Mouse (Mus musculus) heart, embryonic 16.5 days (tissue): ENCODE results near the gene Chtop. TPM values are rescaled to one million over a fixed set of nuclear protein-coding genes. Genes with fewer than 3 reads are reported as not detected.

Source experiments
- ATAC-seq: fragments of 200-750 bp; cut with Nextera tagmentation; replicated peaks from 2 replicates; pipeline ENCODE4 v1.8.0; 2017; ENCODE audit warnings: moderate number of reproducible peaks; ENCODE audit not compliant: insufficient read depth, low FRiP score; ENCODE audit errors: extremely low read depth
- H3K27ac ChIP-seq: fragments of 300-500 bp; sonication (generic); 2 replicates; pipeline ENCODE4 v1.5.1; 2014; ENCODE audit warnings: mild to moderate bottlenecking, low read length, control low read depth, moderate library complexity
- H3K27me3 ChIP-seq: fragments of 300-500 bp; sonication (generic); 2 replicates; pipeline ENCODE4 v1.6.1; 2014; ENCODE audit warnings: low read length, mixed read lengths; ENCODE audit not compliant: control insufficient read depth, insufficient read depth
- H3K36me3 ChIP-seq: fragments of 300-500 bp; sonication (generic); 2 replicates; pipeline ENCODE4 v1.6.1; 2014; ENCODE audit not compliant: control insufficient read depth, insufficient read depth
- H3K4me1 ChIP-seq: fragments of 300-500 bp; sonication (generic); 2 replicates; pipeline ENCODE4 v1.6.1; 2014; ENCODE audit warnings: low read length, mixed read lengths; ENCODE audit not compliant: control insufficient read depth, insufficient read depth
- H3K4me2 ChIP-seq: fragments of 300-500 bp; sonication (generic); 2 replicates; pipeline ENCODE4 v1.6.1; 2014; ENCODE audit warnings: low read depth, mild to moderate bottlenecking, control low read depth, low read length
- H3K4me3 ChIP-seq: fragments of 300-500 bp; sonication (generic); 2 replicates; pipeline ENCODE4 v1.5.1; 2014; ENCODE audit warnings: mild to moderate bottlenecking, control low read depth, low read length
- H3K9ac ChIP-seq: fragments of 300-500 bp; sonication (generic); 2 replicates; pipeline ENCODE4 v1.6.1; 2014; ENCODE audit warnings: low read length, control low read depth
- H3K9me3 ChIP-seq: fragments of 300-500 bp; sonication (generic); replicated peaks from 2 replicates; pipeline ENCODE4 v1.6.1; 2016; ENCODE audit warnings: low read length; ENCODE audit not compliant: control insufficient read depth
- WGBS: fragments of 180-500 bp; shearing (Covaris S2); extraction: QIAGEN DNeasy Blood & Tissue Kit; methylation state at CpG from one replicate; pipeline ENCODE4 v1.1.7; 2014; 5-methylcytosine and 5-hydroxymethylcytosine counted together
- polyA plus RNA-seq: library from polyadenylated mRNA; unstranded; fragments of >200 nt; fragmentation: Nextera tagmentation; extraction: Ambion mirVana; gene quantifications from 2 replicates; pipeline ENCODE4 v1.2.1, GENCODE M21; 2015

Gene Chtop
- polyA plus RNA-seq, 1 experiment from 2014 or later = 95.6 TPM

- Histone ChIP-seq H3K27me3 (no peaks in the 10 kb centered on the region), H3K4me2 (no peak overlapping the region), H3K9me3 (no peaks in the 10 kb centered on the region), H3K4me1 (peaks cover 10% of the 10 kb centered on the region), H3K36me3 (peaks cover 42% of the 10 kb centered on the region), H3K9ac (no peak overlapping the region), H3K27ac (no peak overlapping the region), H3K4me3 (no peak overlapping the region)
- ATAC-seq = no peak
- 82% methylated on average over 4 of the region's 4 CpGs for WGBS
These were observed 5.9 kb downstream of the Chtop start for GRCm38 (mm10) chr3:90503444-90503843.

GRCm38 (mm10) chr3:90497597-90497996 is 11.7 kb downstream of the Chtop start:
- H3K4me2 ChIP-seq = no peak overlapping the region
- H3K36me3 ChIP-seq = peaks cover 41% of the 10 kb centered on the region
- no peak overlapping the region for H3K9ac ChIP-seq
- H3K9me3 ChIP-seq = no peaks in the 10 kb centered on the region
- no peak overlapping the region for H3K4me3 ChIP-seq
- H3K4me1 ChIP-seq = no peaks in the 10 kb centered on the region
- no peaks in the 10 kb centered on the region for H3K27me3 ChIP-seq
- no peak overlapping the region for H3K27ac ChIP-seq
- no peak for ATAC-seq

DNA sequence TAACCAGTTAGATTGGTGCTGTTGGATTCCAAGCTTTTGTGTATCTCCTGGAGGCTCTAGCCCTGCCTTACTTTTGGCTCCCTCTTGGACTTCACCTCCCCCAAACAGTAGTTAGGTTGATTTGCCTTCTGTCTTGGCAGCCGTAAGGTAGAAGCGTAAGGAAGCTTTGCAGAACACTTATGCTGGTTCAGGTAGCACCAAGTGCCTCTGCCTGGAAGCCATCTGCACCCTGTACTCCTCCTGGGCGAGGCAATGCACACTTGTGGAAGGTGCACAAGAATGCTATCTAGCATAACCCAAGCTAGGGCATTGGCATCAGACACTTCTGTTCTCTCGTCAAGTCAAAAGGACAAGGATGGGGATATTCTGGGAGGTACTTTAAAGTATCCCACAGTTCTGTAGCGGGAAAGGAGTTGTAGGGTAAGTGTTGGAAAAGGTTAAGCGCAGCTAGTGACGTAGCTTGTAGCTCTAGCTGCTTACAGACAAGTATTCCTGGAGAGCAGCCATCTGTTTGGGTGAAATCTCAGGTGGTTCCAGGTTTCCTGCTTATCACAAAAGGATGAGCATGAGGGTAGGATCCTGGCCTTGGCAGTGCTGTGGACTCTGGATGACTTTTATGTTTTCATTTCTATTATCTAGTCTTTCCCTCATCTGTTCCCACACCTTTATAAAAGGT is 13.3 kb downstream of the Chtop start:
- no peak for ATAC-seq
- Histone ChIP-seq H3K4me3 (no peak overlapping the region), H3K4me2 (no peak overlapping the region), H3K9ac (no peak overlapping the region), H3K27ac (no peak overlapping the region), H3K9me3 (no peaks in the 10 kb centered on the region), H3K36me3 (peaks cover 30% of the 10 kb centered on the region), H3K4me1 (no peaks in the 10 kb centered on the region), H3K27me3 (no peaks in the 10 kb centered on the region)
- 80% methylated on average over 7 of the region's 7 CpGs for WGBS

DNA sequence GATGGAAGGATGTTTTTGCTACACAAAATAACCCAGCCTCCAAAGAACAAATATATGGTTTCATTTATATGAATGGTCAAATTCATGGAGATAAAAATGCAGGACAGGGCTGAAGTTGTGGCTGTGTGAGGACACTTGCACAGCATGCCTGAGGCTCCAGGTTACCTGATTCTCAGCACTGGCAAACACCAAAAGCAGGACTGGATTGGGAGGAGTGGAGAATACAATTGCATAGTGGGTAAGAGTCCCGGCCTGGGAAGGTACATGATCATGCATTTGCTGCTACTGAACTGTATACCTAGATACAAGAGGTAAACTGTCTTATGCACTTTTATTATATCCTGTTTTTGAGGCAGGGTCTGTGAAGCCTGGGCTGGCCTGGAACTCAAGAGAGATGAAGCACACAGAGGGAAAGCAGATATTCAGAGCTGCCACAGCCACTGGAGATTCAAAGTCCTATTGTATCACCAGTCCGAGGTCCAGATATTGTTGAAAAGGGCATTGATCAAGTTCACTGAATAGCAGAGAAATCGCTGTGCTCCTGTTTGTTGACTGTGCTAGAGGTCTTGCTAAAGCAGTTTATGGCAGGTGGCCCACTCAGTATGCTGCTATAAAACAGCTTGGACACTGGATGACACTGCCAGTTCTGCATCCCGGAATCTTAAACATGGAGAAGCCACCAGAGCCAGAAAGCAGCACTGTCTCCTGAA is 15.3 kb downstream of the Chtop start:
- Histone ChIP-seq H3K4me3 (no peak overlapping the region), H3K27me3 (no peaks in the 10 kb centered on the region), H3K4me1 (peaks cover 5% of the 10 kb centered on the region), H3K9me3 (no peaks in the 10 kb centered on the region), H3K27ac (no peak overlapping the region), H3K36me3 (peaks cover 24% of the 10 kb centered on the region), H3K4me2 (no peak overlapping the region), H3K9ac (no peak overlapping the region)
- ATAC-seq = no peak
- WGBS = 68% methylated on average over 4 of the region's 4 CpGs

GRCm38 (mm10) chr3:90491350-90491749 is 17.9 kb downstream of the Chtop start:
- peaks cover 20% of the 10 kb centered on the region for H3K36me3 ChIP-seq
- WGBS = 45% methylated on average over 2 of the region's 2 CpGs
- no peak overlapping the region for H3K9ac ChIP-seq
- peaks cover 5% of the 10 kb centered on the region for H3K4me1 ChIP-seq
- no peak overlapping the region for H3K4me3 ChIP-seq
- no peak overlapping the region for H3K27ac ChIP-seq
- H3K9me3 ChIP-seq = no peaks in the 10 kb centered on the region
- no peak overlapping the region for H3K4me2 ChIP-seq
- no peaks in the 10 kb centered on the region for H3K27me3 ChIP-seq
- no peak for ATAC-seq

DNA sequence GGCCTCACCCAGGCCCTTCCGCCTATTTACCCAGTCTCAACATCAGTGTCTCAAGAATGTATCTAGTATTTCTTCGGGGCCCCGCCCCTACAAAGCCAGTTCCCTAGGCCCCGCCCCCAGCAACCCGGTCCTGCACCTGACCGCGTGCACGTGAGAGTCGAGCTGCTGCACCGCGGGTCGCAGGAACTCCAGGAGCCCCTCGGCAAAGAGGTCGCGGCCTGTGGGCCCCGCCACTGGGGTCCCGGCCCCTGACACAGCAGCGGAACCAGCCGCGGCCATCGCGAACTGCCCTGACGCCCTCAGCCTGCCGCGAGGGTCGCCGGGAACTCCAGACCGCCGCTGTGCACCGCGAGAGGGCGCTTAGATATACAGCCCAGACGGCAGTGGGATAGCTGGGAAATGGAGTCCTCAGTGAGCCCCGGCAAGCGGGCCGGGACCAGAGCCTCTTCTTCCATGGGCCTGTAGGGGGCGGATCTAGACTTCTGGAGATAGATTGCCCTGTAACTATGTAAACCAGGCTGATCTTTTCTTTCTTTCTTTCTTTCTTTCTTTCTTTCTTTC is 18.5 kb downstream of the Chtop start, which contains the start of gene Snapin:
Snapin (minus strand) TSS at position 338 of the 561 bp plus-strand sequence.
- peak within 1 kb of the TSS; percentile 66 for H3K4me2 ChIP-seq
- under 1% methylated on average over 37 of the region's 37 CpGs for WGBS
- H3K9ac ChIP-seq = peak within 1 kb of the TSS; percentile 89
- no peaks in the 10 kb centered on the region for H3K9me3 ChIP-seq
- H3K36me3 ChIP-seq = peaks cover 25% of the 10 kb centered on the region
- H3K27me3 ChIP-seq = no peaks in the 10 kb centered on the region
- peak within 1 kb of the TSS; percentile 85 for H3K4me3 ChIP-seq
- peaks cover 5% of the 10 kb centered on the region for H3K4me1 ChIP-seq
- peak; percentile 97 for ATAC-seq
- peak within 1 kb of the TSS; percentile 65 for H3K27ac ChIP-seq

DNA sequence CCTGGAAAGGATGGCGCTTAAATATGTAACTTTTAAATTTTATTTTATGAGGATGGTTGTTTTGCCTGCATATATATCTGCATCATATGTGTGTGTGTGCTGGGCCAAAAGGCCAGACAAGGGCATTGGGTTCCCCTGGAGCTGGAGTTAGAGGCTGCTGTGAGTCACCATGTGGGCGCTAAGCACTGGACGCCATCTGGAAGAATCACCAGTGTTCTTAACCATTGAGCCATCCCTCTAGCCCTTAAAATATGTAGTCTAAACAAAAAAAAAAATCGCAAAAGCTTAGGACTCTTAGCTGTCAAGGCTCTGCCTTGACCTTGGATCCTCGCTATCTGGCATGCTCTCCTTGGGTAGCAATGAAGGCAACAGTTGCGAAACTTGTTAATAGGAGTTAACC is 20.7 kb downstream of the Chtop start:
- Histone ChIP-seq H3K9ac (no peak overlapping the region), H3K4me2 (no peak overlapping the region), H3K27ac (no peak overlapping the region), H3K4me1 (peaks cover 5% of the 10 kb centered on the region), H3K36me3 (peaks cover 37% of the 10 kb centered on the region), H3K27me3 (no peaks in the 10 kb centered on the region), H3K9me3 (no peaks in the 10 kb centered on the region), H3K4me3 (no peak overlapping the region)
- ATAC-seq = no peak
- WGBS = 89% methylated on average over 6 of the region's 6 CpGs

GRCm38 (mm10) chr3:90486998-90487397 is 22.3 kb downstream of the Chtop start:
- H3K4me2 ChIP-seq = no peak overlapping the region
- H3K9ac ChIP-seq = no peak overlapping the region
- WGBS = 68% methylated on average over 5 of the region's 5 CpGs
- H3K4me3 ChIP-seq = no peak overlapping the region
- H3K4me1 ChIP-seq = peaks cover 5% of the 10 kb centered on the region
- peaks cover 51% of the 10 kb centered on the region for H3K36me3 ChIP-seq
- no peaks in the 10 kb centered on the region for H3K27me3 ChIP-seq
- no peak for ATAC-seq
- no peak overlapping the region for H3K27ac ChIP-seq
- no peaks in the 10 kb centered on the region for H3K9me3 ChIP-seq
